Mouse (Mus musculus) layer of hippocampus, postnatal 36 days (tissue): ENCODE results near the gene Spns2. TPM values are rescaled to one million over a fixed set of nuclear protein-coding genes. Genes with fewer than 3 reads are reported as not detected.

ENCODE experiments used
- DNase-seq, 2 experiments: peaks; one replicate each; pipeline ENCODE4 v3.0.0; 2022
- total RNA-seq, 2 experiments: library from RNA; stranded (reverse); gene quantifications; 2 replicates each; pipeline ENCODE4 v1.2.3; 2021

Gene Spns2
- total RNA-seq, result 100 to 1,000 TPM in 1 of 2 experiments, 10 to 100 TPM in 1; 91.4 to 129 TPM

- DNase-seq, result peak; percentile 93 to 96
Observed at GRCm38 (mm10) chr11:72489881-72490301, at the start of gene Spns2. Gene Spns2 (minus strand): TSS chr11:72489904.

GRCm38 (mm10) chr11:72538811-72539210 lies 49.1 kb upstream of the Spns2 start:
- DNase-seq, result no peak

GRCm38 (mm10) chr11:72538037-72538755 lies 48.5 kb upstream of the Spns2 start:
- no peak for DNase-seq

- DNase-seq, result no peak
Observed at GRCm38 (mm10) chr11:72537503-72537902, 47.8 kb upstream of the Spns2 start.

GRCm38 (mm10) chr11:72535519-72535918 lies 45.8 kb upstream of the Spns2 start:
- no peak for DNase-seq

GRCm38 (mm10) chr11:72532890-72533289 lies 43.2 kb upstream of the Spns2 start:
- no peak for DNase-seq

GRCm38 (mm10) chr11:72531632-72532031 lies 41.9 kb upstream of the Spns2 start:
- no peak for DNase-seq

GRCm38 (mm10) chr11:72531144-72531543 lies 41.4 kb upstream of the Spns2 start:
- no peak for DNase-seq

- DNase-seq, result no peak
Observed at GRCm38 (mm10) chr11:72526190-72526589, 36.5 kb upstream of the Spns2 start.

- DNase-seq, result no peak
Observed at GRCm38 (mm10) chr11:72523711-72524110, 34.0 kb upstream of the Spns2 start.

GRCm38 (mm10) chr11:72522616-72523041 lies 32.9 kb upstream of the Spns2 start:
- DNase-seq, result peak; percentile 43 to 54

- no peak for DNase-seq
Observed at GRCm38 (mm10) chr11:72521598-72522541, 32.2 kb upstream of the Spns2 start.

GRCm38 (mm10) chr11:72519895-72520294 lies 30.2 kb upstream of the Spns2 start:
- no peak for DNase-seq

GRCm38 (mm10) chr11:72519189-72519588 lies 29.5 kb upstream of the Spns2 start:
- no peak for DNase-seq

- DNase-seq, result no peak
Observed at GRCm38 (mm10) chr11:72518449-72518848, 28.7 kb upstream of the Spns2 start.

- DNase-seq, result no peak
Observed at GRCm38 (mm10) chr11:72514967-72515366, 25.3 kb upstream of the Spns2 start.

GRCm38 (mm10) chr11:72508651-72509050 lies 18.9 kb upstream of the Spns2 start:
- DNase-seq, result no peak

- DNase-seq, result no peak
Observed at GRCm38 (mm10) chr11:72507651-72508050, 17.9 kb upstream of the Spns2 start.

- DNase-seq, result no peak
Observed at GRCm38 (mm10) chr11:72504016-72504797, 14.5 kb upstream of the Spns2 start.

- no peak for DNase-seq
Observed at GRCm38 (mm10) chr11:72503501-72503921, 13.8 kb upstream of the Spns2 start.

GRCm38 (mm10) chr11:72502236-72502635 lies 12.5 kb upstream of the Spns2 start:
- DNase-seq, result no peak

- DNase-seq, result no peak
Observed at GRCm38 (mm10) chr11:72501426-72502002, 11.8 kb upstream of the Spns2 start.
